Mouse (Mus musculus) neural tube, embryonic 11.5 days (tissue): ENCODE results near the gene Tigd4. TPM values are rescaled to one million over a fixed set of nuclear protein-coding genes. Genes with fewer than 3 reads are reported as not detected.
"Not testable (repeated sequence)": the region's sequence is repeated elsewhere in the genome, so short reads cannot be mapped to it uniquely, and the experiment has no call there.

Experiments used
- ATAC-seq: fragments of 200-750 bp; cut with Nextera tagmentation; 2 replicates; pipeline ENCODE4 v1.8.0; 2017; ENCODE audit warnings: moderate number of reproducible peaks, mild to moderate bottlenecking, moderate TSS enrichment, moderate library complexity; ENCODE audit not compliant: insufficient read depth, low FRiP score, low TSS enrichment
- DNase-seq: peaks from one replicate; pipeline ENCODE4 v3.0.0-alpha.2; 2015; ENCODE audit warnings: low spot score
- H3K27ac ChIP-seq: fragments of 300-500 bp; sonication (generic); 2 replicates; pipeline ENCODE4 v1.5.1; 2014; ENCODE audit warnings: low read depth, mild to moderate bottlenecking, low read length
- H3K27me3 ChIP-seq: fragments of 300-500 bp; sonication (generic); 2 replicates; pipeline ENCODE4 v1.6.1; 2014; ENCODE audit warnings: mild to moderate bottlenecking, low read length, mixed read lengths; ENCODE audit not compliant: control insufficient read depth, insufficient read depth
- H3K36me3 ChIP-seq: fragments of 300-500 bp; sonication (generic); 2 replicates; pipeline ENCODE4 v1.6.1; 2014; ENCODE audit warnings: mild to moderate bottlenecking, low read length, moderate library complexity, mixed read lengths; ENCODE audit not compliant: control insufficient read depth, insufficient read depth
- H3K4me1 ChIP-seq: fragments of 300-500 bp; sonication (generic); 2 replicates; pipeline ENCODE4 v1.6.1; 2014; ENCODE audit warnings: low read length, mixed read lengths; ENCODE audit not compliant: control insufficient read depth, insufficient read depth
- H3K4me2 ChIP-seq: fragments of 300-500 bp; sonication (generic); 2 replicates; pipeline ENCODE4 v1.6.1; 2014; ENCODE audit warnings: low read depth, mild to moderate bottlenecking, moderate library complexity
- H3K4me3 ChIP-seq: fragments of 300-500 bp; sonication (generic); 2 replicates; pipeline ENCODE4 v1.5.1; 2014; ENCODE audit warnings: low read depth, low read length
- H3K9ac ChIP-seq: fragments of 300-500 bp; sonication (generic); 2 replicates; pipeline ENCODE4 v1.6.1; 2014; ENCODE audit warnings: mild to moderate bottlenecking, low read length
- H3K9me3 ChIP-seq: fragments of 300-500 bp; sonication (generic); 2 replicates; pipeline ENCODE4 v1.6.1; 2016; ENCODE audit warnings: low read length; ENCODE audit not compliant: control insufficient read depth
- WGBS: fragments of 180-500 bp; shearing (Covaris S2); extraction: QIAGEN DNeasy Blood & Tissue Kit; methylation state at CpG from one replicate; pipeline ENCODE4 v1.1.7; 2014; 5-methylcytosine and 5-hydroxymethylcytosine counted together
- polyA plus RNA-seq: library from polyadenylated mRNA; unstranded; fragments of >200 nt; fragmentation: Nextera tagmentation; extraction: Ambion mirVana; gene quantifications from 2 replicates; pipeline ENCODE4 v1.2.1, GENCODE M21; 2014

Tigd4 gene
- polyA plus RNA-seq = 0.07 TPM in 1 of 2 replicates, not detected in the other

GRCm38 (mm10) chr3:84593274-84593673 is at the start of gene Tigd4:
Gene Tigd4 (plus strand): TSS chr3:84593574.
- H3K9me3 ChIP-seq = no peaks in the 10 kb centered on the region
- H3K9ac ChIP-seq = no peak within 1 kb of the TSS
- H3K4me1 ChIP-seq = peaks cover 6% of the 10 kb centered on the region
- H3K27ac ChIP-seq = no peak within 1 kb of the TSS
- 93% methylated on average over 2 of the region's 2 CpGs for WGBS
- no peak within 1 kb of the TSS for H3K4me2 ChIP-seq
- no peak for ATAC-seq
- H3K4me3 ChIP-seq = no peak within 1 kb of the TSS
- no peaks in the 10 kb centered on the region for H3K27me3 ChIP-seq
- H3K36me3 ChIP-seq = no peaks in the 10 kb centered on the region
- DNase-seq = no peak

GRCm38 (mm10) chr3:84547177-84547576 is 46.2 kb upstream of the Tigd4 start:
- Histone ChIP-seq H3K4me1 (no peaks in the 10 kb centered on the region), H3K27ac (no peak overlapping the region), H3K9ac (no peak overlapping the region), H3K4me2 (no peak overlapping the region), H3K36me3 (no peaks in the 10 kb centered on the region), H3K9me3 (no peaks in the 10 kb centered on the region), H3K4me3 (no peak overlapping the region), H3K27me3 (no peaks in the 10 kb centered on the region)
- DNase-seq (no peak), ATAC-seq (no peak)
- WGBS = 79% methylated on average over 8 of the region's 8 CpGs

- H3K4me1 ChIP-seq = no peaks in the 10 kb centered on the region
- H3K4me2 ChIP-seq = no peak overlapping the region
- no peak overlapping the region for H3K27ac ChIP-seq
- DNase-seq (no peak), ATAC-seq (no peak)
- 86% methylated on average over 3 of the region's 3 CpGs for WGBS
- no peaks in the 10 kb centered on the region for H3K36me3 ChIP-seq
- no peak overlapping the region for H3K9ac ChIP-seq
- H3K27me3 ChIP-seq = no peaks in the 10 kb centered on the region
- no peak overlapping the region for H3K4me3 ChIP-seq
- no peaks in the 10 kb centered on the region for H3K9me3 ChIP-seq
Measured at GRCm38 (mm10) chr3:84555780-84556179, 37.6 kb upstream of the Tigd4 start.

- Histone ChIP-seq H3K9ac (no peak overlapping the region), H3K4me1 (no peaks in the 10 kb centered on the region), H3K9me3 (no peaks in the 10 kb centered on the region), H3K27ac (no peak overlapping the region), H3K27me3 (no peaks in the 10 kb centered on the region), H3K4me3 (no peak overlapping the region), H3K36me3 (no peaks in the 10 kb centered on the region), H3K4me2 (no peak overlapping the region)
- DNase-seq = no peak
- 92% methylated on average over 3 of the region's 3 CpGs for WGBS
- ATAC-seq = no peak
Measured at GRCm38 (mm10) chr3:84558301-84558700, 35.1 kb upstream of the Tigd4 start.

- not testable (repeated sequence) for DNase-seq, H3K4me1 ChIP-seq, H3K27me3 ChIP-seq, H3K36me3 ChIP-seq, H3K4me3 ChIP-seq, H3K9me3 ChIP-seq, H3K9ac ChIP-seq, H3K4me2 ChIP-seq, H3K27ac ChIP-seq, ATAC-seq
- WGBS = 98% methylated on average over 2 of the region's 2 CpGs
Measured at GRCm38 (mm10) chr3:84562911-84563310, 30.5 kb upstream of the Tigd4 start.

- 94% methylated on average over 4 of the region's 4 CpGs for WGBS
- Histone ChIP-seq H3K9ac (no peak overlapping the region), H3K4me3 (no peak overlapping the region), H3K27me3 (no peaks in the 10 kb centered on the region), H3K9me3 (no peaks in the 10 kb centered on the region), H3K27ac (no peak overlapping the region), H3K4me1 (no peaks in the 10 kb centered on the region), H3K4me2 (no peak overlapping the region), H3K36me3 (no peaks in the 10 kb centered on the region)
- ATAC-seq (no peak), DNase-seq (no peak)
Measured at GRCm38 (mm10) chr3:84563415-84563814, 30.0 kb upstream of the Tigd4 start.

GRCm38 (mm10) chr3:84568540-84568939 is 24.8 kb upstream of the Tigd4 start:
- DNase-seq = no peak
- no peaks in the 10 kb centered on the region for H3K27me3 ChIP-seq
- no peak overlapping the region for H3K27ac ChIP-seq
- H3K9me3 ChIP-seq = no peaks in the 10 kb centered on the region
- H3K9ac ChIP-seq = no peak overlapping the region
- ATAC-seq = no peak
- no peak overlapping the region for H3K4me2 ChIP-seq
- no peaks in the 10 kb centered on the region for H3K36me3 ChIP-seq
- no peak overlapping the region for H3K4me3 ChIP-seq
- 96% methylated on average over 6 of the region's 6 CpGs for WGBS
- no peaks in the 10 kb centered on the region for H3K4me1 ChIP-seq

GRCm38 (mm10) chr3:84569587-84569986 is 23.8 kb upstream of the Tigd4 start:
- Histone ChIP-seq H3K9me3 (no peaks in the 10 kb centered on the region), H3K9ac (no peak overlapping the region), H3K4me1 (no peaks in the 10 kb centered on the region), H3K4me3 (no peak overlapping the region), H3K36me3 (no peaks in the 10 kb centered on the region), H3K4me2 (no peak overlapping the region), H3K27me3 (no peaks in the 10 kb centered on the region), H3K27ac (no peak overlapping the region)
- ATAC-seq (no peak), DNase-seq (no peak)
- 74% methylated on average over 6 of the region's 6 CpGs for WGBS

GRCm38 (mm10) chr3:84570501-84570900 is 22.9 kb upstream of the Tigd4 start:
- 89% methylated on average over 3 of the region's 3 CpGs for WGBS
- DNase-seq (no peak), ATAC-seq (no peak)
- no peaks in the 10 kb centered on the region for H3K9me3 ChIP-seq
- no peak overlapping the region for H3K9ac ChIP-seq
- no peak overlapping the region for H3K4me2 ChIP-seq
- no peaks in the 10 kb centered on the region for H3K4me1 ChIP-seq
- H3K27me3 ChIP-seq = no peaks in the 10 kb centered on the region
- H3K27ac ChIP-seq = no peak overlapping the region
- no peaks in the 10 kb centered on the region for H3K36me3 ChIP-seq
- H3K4me3 ChIP-seq = no peak overlapping the region
